Mouse (Mus musculus) left cerebral cortex, postnatal 10 days (tissue): ENCODE results near the gene Thbs3. TPM values are rescaled to one million over a fixed set of nuclear protein-coding genes. Genes with fewer than 3 reads are reported as not detected.

Experiments used
- DNase-seq, 2 experiments: peaks; one replicate each; pipeline ENCODE4 v3.0.0; 2021 to 2022; ENCODE audit warnings: low spot score in 2 of 2, mixed read lengths in 1 of 2; ENCODE audit errors: extremely low spot score in 1 of 2
- intact Hi-C: fragments of 180-260 bp; cut with DNase I; formaldehyde crosslinking; loops from one replicate; pipeline ENCODE4 v1.15.1; 2025
- total RNA-seq, 2 experiments: library from RNA; stranded (reverse); gene quantifications; 2 replicates each; pipeline ENCODE4 v1.2.3; 2021

Gene Thbs3
- total RNA-seq, 2 experiments from 2014 or later, result 27.8 to 31.4 TPM

DNA sequence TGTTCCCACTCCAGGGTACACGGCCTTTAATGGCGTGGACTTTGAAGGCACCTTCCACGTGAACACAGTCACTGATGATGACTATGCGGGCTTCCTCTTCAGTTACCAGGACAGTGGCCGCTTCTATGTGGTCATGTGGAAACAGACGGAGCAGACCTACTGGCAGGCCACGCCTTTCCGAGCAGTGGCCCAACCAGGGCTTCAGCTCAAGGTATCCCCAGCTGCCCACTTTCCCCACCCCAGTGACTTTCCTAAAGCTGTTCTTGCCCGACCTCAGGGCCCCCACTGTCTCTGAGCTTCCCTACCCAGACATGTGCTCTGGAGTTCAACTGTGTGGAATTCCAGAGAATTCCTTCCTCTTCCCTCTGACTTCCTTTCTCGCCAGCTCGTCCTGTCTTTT, 9.8 kb downstream of the Thbs3 start:
- intact Hi-C loops, result no loop called here
- DNase-seq, result peak in 1 of 2 experiments; percentile 27

- intact Hi-C loops, result no loop called here
- peak in 1 of 2 experiments; percentile 17 for DNase-seq
Observed at GRCm38 (mm10) chr3:89225321-89225815, 10.4 kb downstream of the Thbs3 start.

GRCm38 (mm10) chr3:89225918-89226317, 10.9 kb downstream of the Thbs3 start:
- peak; percentile 39 to 69 for DNase-seq
- intact Hi-C loops, result no loop called here

DNA sequence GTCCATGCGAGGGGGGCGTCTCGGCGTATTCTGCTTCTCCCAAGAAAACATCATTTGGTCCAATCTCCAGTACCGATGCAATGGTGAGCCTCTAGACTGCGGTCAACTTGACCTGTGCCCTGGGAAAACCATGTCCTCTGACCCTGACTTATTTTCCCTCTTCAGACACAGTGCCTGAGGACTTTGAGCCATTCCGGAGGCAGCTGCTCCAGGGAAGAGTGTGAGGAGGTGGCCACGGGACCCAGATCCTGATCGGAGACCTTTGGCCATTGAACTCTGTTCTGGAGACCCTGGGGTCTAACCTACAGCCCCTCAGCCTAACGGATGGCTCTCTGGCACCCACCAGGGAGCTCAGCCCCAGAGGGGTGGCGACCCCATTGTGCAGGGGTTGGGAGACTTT, 11.4 kb downstream of the Thbs3 start:
- intact Hi-C loops, result no loop called here
- DNase-seq, result peak in 1 of 2 experiments; percentile 25

GRCm38 (mm10) chr3:89226900-89227299, 11.9 kb downstream of the Thbs3 start, which contains the start of gene Mtx1:
Mtx1 (minus strand) TSS chr3:89227088.
- intact Hi-C loops, result no loop called here
- peak in 1 of 2 experiments; percentile 55 for DNase-seq

- intact Hi-C loops, result no loop called here
- peak; percentile 94 for DNase-seq
Observed at GRCm38 (mm10) chr3:89227307-89228179, 12.6 kb downstream of the Thbs3 start.

DNA sequence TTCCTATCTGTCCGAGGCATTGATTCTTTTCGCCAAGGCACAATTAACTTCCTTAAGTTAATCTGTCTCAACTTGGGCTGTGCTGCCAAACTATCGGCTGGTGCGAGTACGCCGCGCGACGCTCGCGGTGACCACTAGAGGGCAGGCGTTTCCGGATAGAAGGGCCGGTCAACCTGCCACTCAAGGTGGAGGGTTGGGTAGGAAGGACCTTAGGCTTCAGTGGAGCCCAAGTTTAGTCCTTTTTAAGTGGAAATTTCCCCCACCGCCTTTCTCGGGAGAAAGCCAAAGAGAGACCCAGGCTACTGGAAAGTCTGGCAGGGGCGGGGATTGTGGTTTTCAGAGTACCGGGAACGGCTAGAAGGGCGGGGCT, 13.2 kb downstream of the Thbs3 start:
- intact Hi-C loops, result no loop called here
- DNase-seq, result peak; percentile 69 to 87

- intact Hi-C loops, result no loop called here
- DNase-seq, result peak in 1 of 2 experiments; percentile 27
Observed at GRCm38 (mm10) chr3:89228836-89229235, 13.9 kb downstream of the Thbs3 start, which contains the start of gene Muc1. Muc1 (plus strand) TSS chr3:89229057.

DNA sequence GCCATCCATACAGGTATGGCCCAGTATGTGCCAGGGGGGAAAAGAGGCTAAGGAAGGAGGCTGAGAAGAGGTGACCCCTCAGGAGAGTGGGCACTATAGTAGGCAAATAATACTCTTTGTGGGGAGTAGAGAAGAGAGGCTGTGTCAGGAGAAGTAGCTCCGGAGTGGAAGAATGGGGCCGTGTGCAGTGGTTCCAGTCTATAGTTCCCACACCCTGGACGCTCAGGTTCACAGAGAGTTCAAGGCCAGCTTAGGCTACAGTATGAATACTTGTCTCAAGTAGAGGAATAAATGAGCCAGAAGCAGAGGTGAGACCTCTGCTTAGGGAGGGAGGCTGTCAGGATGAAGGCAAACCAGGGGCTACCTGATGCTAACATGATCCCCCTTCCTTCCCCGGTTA, 14.3 kb downstream of the Thbs3 start:
- intact Hi-C loops, result no loop called here
- no peak for DNase-seq

GRCm38 (mm10) chr3:89230561-89230960, 15.6 kb downstream of the Thbs3 start:
- DNase-seq, result no peak
- intact Hi-C loops, result no loop called here

- DNase-seq, result no peak
- intact Hi-C loops, result no loop called here
Observed at GRCm38 (mm10) chr3:89231345-89231744, 16.4 kb downstream of the Thbs3 start.

DNA sequence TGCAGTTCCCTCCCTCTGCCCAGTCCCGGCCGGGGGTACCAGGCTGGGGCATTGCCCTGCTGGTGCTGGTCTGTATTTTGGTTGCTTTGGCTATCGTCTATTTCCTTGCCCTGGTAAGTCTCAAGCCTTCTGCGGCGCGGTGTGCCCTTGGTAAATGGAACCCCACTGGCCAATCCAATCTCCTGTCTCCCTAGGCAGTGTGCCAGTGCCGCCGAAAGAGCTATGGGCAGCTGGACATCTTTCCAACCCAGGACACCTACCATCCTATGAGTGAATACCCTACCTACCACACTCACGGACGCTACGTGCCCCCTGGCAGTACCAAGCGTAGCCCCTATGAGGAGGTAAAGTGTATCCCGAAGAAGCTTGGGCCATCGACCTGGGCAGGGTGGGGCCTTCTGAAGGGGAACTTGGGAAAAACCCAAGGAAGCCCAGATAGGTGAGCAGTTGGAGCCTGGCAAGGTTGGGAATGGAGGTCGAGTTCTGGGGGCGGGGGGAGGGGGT, 16.8 kb downstream of the Thbs3 start:
- intact Hi-C loops, result no loop called here
- peak in 1 of 2 experiments; percentile 45 for DNase-seq

GRCm38 (mm10) chr3:89232614-89233013, 17.6 kb downstream of the Thbs3 start:
- intact Hi-C loops, result no loop called here
- peak in 1 of 2 experiments; percentile 37 for DNase-seq

DNA sequence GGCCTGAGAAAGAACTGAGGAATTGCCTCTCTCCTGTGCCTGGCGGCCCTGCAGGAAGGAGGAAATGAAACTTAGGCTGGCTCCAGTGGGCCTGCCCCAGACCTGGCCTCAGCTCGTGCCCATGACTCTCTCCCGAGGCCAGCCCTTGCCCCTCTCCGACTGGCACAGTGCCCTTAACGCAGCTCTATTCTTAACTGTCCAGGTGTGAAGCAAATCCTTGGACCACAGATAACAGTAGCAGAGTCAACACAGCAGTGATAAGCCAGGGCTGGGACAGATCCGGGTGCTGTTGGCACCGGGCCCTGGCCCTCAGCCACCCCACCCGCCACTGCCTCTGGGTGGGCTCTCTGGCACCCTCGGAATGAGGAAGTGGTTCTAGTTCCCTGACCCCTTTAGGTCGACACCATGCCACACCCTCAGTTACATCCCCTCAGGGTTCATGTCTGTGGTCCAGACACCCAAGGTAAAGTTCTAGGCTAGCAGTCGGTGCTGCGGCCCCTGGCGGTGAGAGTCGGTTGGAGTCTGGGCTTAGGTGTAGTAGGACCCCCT, 18.7 kb downstream of the Thbs3 start:
- intact Hi-C loops, result no loop called here
- DNase-seq, result peak in 1 of 2 experiments; percentile 49

- DNase-seq, result no peak
- intact Hi-C loops, result no loop called here
Observed at GRCm38 (mm10) chr3:89236516-89236915, 21.5 kb downstream of the Thbs3 start.

- intact Hi-C loops, result no loop called here
- DNase-seq, result no peak
Observed at GRCm38 (mm10) chr3:89237682-89238081, 22.7 kb downstream of the Thbs3 start.

- intact Hi-C loops, result no loop called here
- no peak for DNase-seq
Observed at GRCm38 (mm10) chr3:89238494-89238893, 23.5 kb downstream of the Thbs3 start.

DNA sequence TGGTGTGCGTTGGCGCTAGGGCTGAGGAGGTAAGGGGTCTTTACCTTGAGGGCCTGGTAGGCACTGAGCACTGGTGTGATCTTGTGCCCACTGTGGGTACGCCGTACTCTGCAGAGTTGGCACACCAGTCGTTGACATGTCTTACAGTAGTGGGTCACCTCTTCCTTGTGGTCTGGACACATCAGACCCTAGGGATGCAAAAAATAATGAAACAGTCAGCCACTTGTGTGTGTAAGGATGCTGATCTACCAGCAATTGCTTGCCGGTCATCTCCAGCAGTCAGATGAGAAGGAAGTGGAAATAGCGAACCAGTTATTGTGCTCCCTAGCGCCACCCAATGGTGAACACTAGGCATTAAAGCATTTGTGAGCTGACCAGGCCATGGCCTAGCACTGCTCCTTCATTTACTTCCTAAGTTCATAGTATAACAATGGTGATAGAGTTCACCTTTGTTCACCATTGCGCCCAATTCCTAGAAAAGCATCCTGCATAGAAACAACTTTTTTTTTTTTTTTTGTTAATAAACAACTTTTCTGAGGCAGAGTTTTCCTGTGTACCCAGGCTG, 27.4 kb downstream of the Thbs3 start:
- intact Hi-C loops, result no loop called here
- peak in 1 of 2 experiments; percentile 78 for DNase-seq

DNA sequence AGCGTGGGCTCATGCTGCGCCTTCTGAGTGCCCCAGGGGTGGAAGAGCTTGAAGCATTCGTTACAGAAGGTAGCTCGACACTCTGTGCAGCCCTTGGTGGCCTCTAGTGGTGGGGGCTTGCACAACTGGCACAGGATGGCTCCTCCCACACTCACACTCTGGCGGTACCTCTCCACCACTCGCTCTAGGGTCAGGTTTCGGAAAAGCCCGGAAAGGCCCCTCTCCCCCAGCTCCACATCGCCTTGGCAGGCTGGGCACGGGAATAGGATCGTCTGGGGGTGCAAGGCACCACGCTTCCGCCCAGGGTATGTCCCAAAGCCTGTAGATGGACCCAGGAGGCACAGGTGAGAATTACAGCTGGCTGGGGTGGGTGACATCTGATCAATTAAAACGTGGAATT, 28.6 kb downstream of the Thbs3 start:
- DNase-seq, result peak in 1 of 2 experiments; percentile 69
- intact Hi-C loops, result no loop called here
